Comparison of ENCODE assay signal across 8 mouse cellular contexts in the genomic region with DNA sequence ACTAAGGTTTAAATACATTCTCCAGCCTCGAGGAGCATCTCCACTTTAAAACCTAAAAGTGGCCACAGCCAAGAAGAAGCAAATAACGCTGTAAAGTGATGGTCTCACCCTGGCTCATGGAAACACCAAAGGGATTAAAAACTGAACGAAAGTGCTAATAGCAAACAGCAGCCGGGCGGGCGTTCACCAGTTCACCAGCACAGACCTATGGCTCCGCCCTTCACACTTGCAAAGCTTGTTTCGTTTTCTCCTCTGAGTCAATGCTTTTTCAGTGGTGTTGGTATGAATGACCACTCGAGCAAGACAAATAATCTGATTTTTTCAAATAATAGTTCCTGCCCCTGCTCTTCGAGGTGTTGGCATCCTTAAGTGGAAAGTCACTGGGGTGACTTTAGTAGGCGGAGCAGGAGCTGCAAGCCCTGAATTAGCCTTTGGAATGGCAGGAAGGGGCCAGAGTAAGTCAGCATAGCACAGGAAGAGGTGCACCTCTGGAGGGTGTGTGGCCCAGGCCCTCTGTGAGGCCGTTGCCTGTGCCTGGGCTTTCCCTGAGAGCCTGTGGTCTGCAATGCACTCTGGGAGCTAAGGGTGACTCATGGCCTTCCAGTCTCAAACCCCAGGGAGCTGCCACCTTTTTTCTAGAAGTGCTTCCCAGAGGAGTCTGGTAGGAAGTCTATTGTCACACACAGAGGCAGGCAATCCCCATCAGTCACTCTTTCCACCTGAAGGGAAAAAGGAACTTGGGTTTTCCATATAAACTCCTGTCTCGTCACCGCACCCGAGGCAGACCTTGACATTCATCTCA.
DNase-seq lines count a peak whose midpoint lies in the region; ATAC-seq and TF ChIP-seq lines count a peak whose summit lies in the region.

No protein-coding gene starts in this region.

- H3K9me3 ChIP-seq in heart, embryonic 14.5 days (ENCODE audit: control insufficient read depth, low read length), result no peaks in the 10 kb centered on the region
- no peaks in the 10 kb centered on the region for H3K9me3 ChIP-seq in limb, embryonic 12.5 days
- no peaks in the 10 kb centered on the region for H3K9me3 ChIP-seq in forebrain, embryonic 15.5 days

- no peaks in the 10 kb centered on the region for H3K27me3 ChIP-seq in heart, embryonic 14.5 days (ENCODE audit: control insufficient read depth, insufficient read depth, low read length)
- H3K27me3 ChIP-seq in limb, embryonic 12.5 days, result no peaks in the 10 kb centered on the region
- H3K27me3 ChIP-seq in myocyte (ENCODE audit: control insufficient read depth, insufficient read depth, insufficient read length), result no peaks in the 10 kb centered on the region
- H3K27me3 ChIP-seq in forebrain, embryonic 15.5 days, result no peaks in the 10 kb centered on the region

- peak; percentile 26 for DNase-seq in thymus, postnatal 4 days
- DNase-seq in thymus, adult 18-20 months, result no peak
- no peak for DNase-seq in left cerebral cortex, postnatal 4 days
- no peak for DNase-seq in retina, embryonic 14.5 days (ENCODE audit: low spot score)

- no peaks in the 10 kb centered on the region for H3K79me2 ChIP-seq in myocyte (ENCODE audit: control insufficient read depth, insufficient read depth)

- TF ChIP-seq POLR2A in myocyte (IDR thresholded peaks at IDR 0.05; ENCODE audit: insufficient read length, low read depth), result peak; percentile 73

- H3K27ac ChIP-seq in heart, embryonic 14.5 days (replicated peaks in 1 of 2; ENCODE audit: control insufficient read depth in 1 of 2, insufficient read depth in 1 of 2, low read depth in 2 of 2, low read length in 2 of 2), result peak overlapping the region; percentile 79 to 84
- H3K27ac ChIP-seq in limb, embryonic 12.5 days, result peak overlapping the region; percentile 18; the same call in 1 of the 2 replicates
- no peak overlapping the region for H3K27ac ChIP-seq in forebrain, embryonic 15.5 days (replicated peaks)

- ATAC-seq in heart, embryonic 14.5 days (ENCODE audit: insufficient number of reproducible peaks, insufficient read depth, low FRiP score, low read depth), result peak; percentile 52; the same call in 1 of the 2 replicates
- no peak for ATAC-seq in limb, embryonic 12.5 days (ENCODE audit: insufficient number of reproducible peaks, insufficient read depth, low FRiP score, low TSS enrichment, low read depth)
- ATAC-seq in forebrain, embryonic 15.5 days (replicated peaks), result no peak

- H3K4me2 ChIP-seq in heart, embryonic 14.5 days (ENCODE audit: low read length), result peak overlapping the region; percentile 47
- peak overlapping the region; percentile 6; the same call in 1 of the 2 replicates for H3K4me2 ChIP-seq in limb, embryonic 12.5 days
- H3K4me2 ChIP-seq in myocyte (ENCODE audit: low read depth), result peak overlapping the region; percentile 88
- no peak overlapping the region for H3K4me2 ChIP-seq in forebrain, embryonic 15.5 days (replicated peaks)

- no peak overlapping the region for H3ac ChIP-seq in myocyte (ENCODE audit: control insufficient read depth, insufficient read length)

- 25% methylated on average over 15 of the region's 15 CpGs for WGBS in heart, embryonic 14.5 days
- WGBS in limb, embryonic 12.5 days, result 57% methylated on average over 15 of the region's 15 CpGs
- WGBS in forebrain, embryonic 15.5 days, result 67% methylated on average over 15 of the region's 15 CpGs

- H3K9ac ChIP-seq in heart, embryonic 14.5 days (ENCODE audit: low read length), result peak overlapping the region; percentile 0; the same call in 1 of the 2 replicates
- no peak overlapping the region for H3K9ac ChIP-seq in limb, embryonic 12.5 days (replicated peaks)
- H3K9ac ChIP-seq in forebrain, embryonic 15.5 days (replicated peaks), result no peak overlapping the region

- intact Hi-C loops in left cerebral cortex, postnatal 4 days (cut with DNase I), result no loop called here

- H3K36me3 ChIP-seq in heart, embryonic 14.5 days (ENCODE audit: control insufficient read depth, insufficient read depth, low read length), result no peaks in the 10 kb centered on the region
- H3K36me3 ChIP-seq in limb, embryonic 12.5 days, result no peaks in the 10 kb centered on the region
- no peaks in the 10 kb centered on the region for H3K36me3 ChIP-seq in myocyte (ENCODE audit: control insufficient read depth, insufficient read depth)
- H3K36me3 ChIP-seq in forebrain, embryonic 15.5 days, result no peaks in the 10 kb centered on the region

- peaks cover 24 to 37% of the 10 kb centered on the region in 2 experiments for H3K4me1 ChIP-seq in heart, embryonic 14.5 days (ENCODE audit: control insufficient read depth in 2 of 2, insufficient read depth in 2 of 2, low read length in 2 of 2)
- peaks cover 16% of the 10 kb centered on the region for H3K4me1 ChIP-seq in limb, embryonic 12.5 days (replicated peaks)
- H3K4me1 ChIP-seq in forebrain, embryonic 15.5 days, result 0 out of 2 replicates have a peak, but pooled peaks cover 6% of the 10 kb centered on the region

- peak overlapping the region; percentile 10 to 14; a peak in 3 of 4 replicates for H3K4me3 ChIP-seq in heart, embryonic 14.5 days (ENCODE audit: control insufficient read depth in 1 of 2, insufficient read depth in 1 of 2, low read depth in 1 of 2, low read length in 2 of 2)
- H3K4me3 ChIP-seq in limb, embryonic 12.5 days (replicated peaks), result no peak overlapping the region
- peak overlapping the region; percentile 11 for H3K4me3 ChIP-seq in myocyte
- H3K4me3 ChIP-seq in forebrain, embryonic 15.5 days, result no peak overlapping the region

TF ChIP-seq in myocyte, 11 proteins besides CTCF, POLR2A, EP300 and RAD21:
- TF ChIP-seq MYOG (IDR thresholded peaks at IDR 0.05; ENCODE audit: control insufficient read depth in 1 of 3, insufficient read depth in 1 of 3, insufficient read length in 2 of 3, low read depth in 2 of 3) (peak in 1 of 3 experiments; percentile 20), TCF3 (IDR thresholded peaks at IDR 0.05; ENCODE audit: insufficient read length, low read depth) (no peak), SRF (IDR thresholded peaks at IDR 0.05; ENCODE audit: control insufficient read depth, insufficient read length, low read depth) (no peak), MYOD1 (IDR thresholded peaks at IDR 0.05; ENCODE audit: control insufficient read depth in 1 of 3, insufficient read length in 2 of 3, low read depth in 2 of 3) (peak in 1 of 3 experiments; percentile 5), POLR2AphosphoS2 (IDR thresholded peaks at IDR 0.05; ENCODE audit: insufficient read length, low read depth) (peak; percentile 53)

Comparison
In these comparisons a context has a peak if more than half of its experiments do, and no peak if none do; other contexts are left out.
1. H3K4me3 ChIP-seq: peak in heart, embryonic 14.5 days (2 of 2) and myocyte (single experiment); none in limb, embryonic 12.5 days (single experiment) and forebrain, embryonic 15.5 days (single experiment).